Mouse (Mus musculus) megakaryocyte progenitor cell, adult 5-6 weeks (primary cell): ENCODE data around the gene Ptgs2. TPM values are rescaled to one million over a fixed set of nuclear protein-coding genes. Genes with fewer than 3 reads are reported as not detected.

Experiments
- ATAC-seq: replicated peaks from 2 replicates; pipeline ENCODE4 v1.8.0; 2016; ENCODE audit warnings: mild to moderate bottlenecking, moderate TSS enrichment, inconsistent platforms; ENCODE audit not compliant: poor library complexity
- total RNA-seq, 2 experiments: library from RNA; stranded (forward) in 1 of 2; stranded (reverse) in 1 of 2; fragments of 157-497, 149-512 nt in 1 of 2; fragments of 200-1000 nt in 1 of 2; gene quantifications; 2 replicates each; pipeline versions ENCODE4 v1.2.3 to v1.2.4; 2015 to 2017

Ptgs2 gene
- total RNA-seq, 2 experiments from 2014 or later = 1.3 to 2.6 TPM

- ATAC-seq = peak; percentile 77
Measured at GRCm38 (mm10) chr1:150145049-150145448, 45.2 kb downstream of the Ptgs2 start.

GRCm38 (mm10) chr1:150147272-150147671, 47.4 kb downstream of the Ptgs2 start:
- no peak for ATAC-seq

GRCm38 (mm10) chr1:150151411-150151810, 51.6 kb downstream of the Ptgs2 start:
- ATAC-seq = 0 out of 2 replicates have a peak, but pooled peaks have one; percentile 31

Other genes with a start within 250 kb of the Ptgs2 start
- 34.4 and 39.1 TPM in 2 replicates for gene Pla2g4a, start 138.7 kb upstream of the Ptgs2 start, total RNA-seq (2015)
- gene Pla2g4a, start 138.7 kb upstream of the Ptgs2 start, total RNA-seq (2017) = 75.3 and 110 TPM in 2 replicates
- gene Pdc, start 219.4 kb downstream of the Ptgs2 start, total RNA-seq (2015) = not detected in 2 replicates
- gene Pdc, start 219.4 kb downstream of the Ptgs2 start, total RNA-seq (2017) = not detected in 2 replicates